Mouse (Mus musculus) left cerebral cortex, adult 9 months (tissue): ENCODE measurements around the gene Rpa1.
"Not testable (repeated sequence)": the region's sequence is repeated elsewhere in the genome, so short reads cannot be mapped to it uniquely, and the experiment has no call there.

Experiments used
- DNase-seq, 2 experiments: peaks; one replicate each; pipeline ENCODE4 v3.0.0; 2022; ENCODE audit warnings: low spot score in 2 of 2

Rpa1 gene

GRCm38 (mm10) chr11:75286868-75287267, 61.3 kb downstream of the Rpa1 start:
- no peak for DNase-seq

DNA sequence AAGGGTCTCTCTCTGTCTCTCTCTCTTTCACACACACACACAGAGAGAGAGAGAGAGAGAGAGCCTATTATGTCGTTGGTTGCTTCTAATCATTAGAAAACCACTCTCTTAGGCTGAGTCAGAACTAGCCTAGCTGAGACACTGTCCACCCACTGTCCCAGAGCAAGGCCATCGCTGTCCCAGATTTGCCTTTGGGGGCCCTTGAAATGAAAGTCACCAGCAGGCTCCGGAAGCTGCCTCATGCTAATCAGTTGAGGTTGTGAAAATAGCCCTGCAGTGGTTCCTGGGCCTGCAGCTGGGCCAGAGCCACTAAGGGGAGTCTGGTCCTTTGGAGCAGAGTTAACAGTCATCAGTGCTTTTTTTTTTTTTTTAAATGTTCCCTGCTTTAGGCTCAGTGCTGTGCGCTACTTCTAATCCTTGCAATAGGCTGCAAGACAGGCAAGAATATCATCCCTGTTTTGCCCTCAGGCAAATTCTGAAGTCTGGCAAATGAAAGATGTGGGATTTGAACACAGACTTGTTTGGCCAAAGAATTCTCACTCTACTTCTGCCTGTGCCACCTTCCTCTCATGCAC, 62.1 kb downstream of the Rpa1 start:
- DNase-seq, result no peak

DNA sequence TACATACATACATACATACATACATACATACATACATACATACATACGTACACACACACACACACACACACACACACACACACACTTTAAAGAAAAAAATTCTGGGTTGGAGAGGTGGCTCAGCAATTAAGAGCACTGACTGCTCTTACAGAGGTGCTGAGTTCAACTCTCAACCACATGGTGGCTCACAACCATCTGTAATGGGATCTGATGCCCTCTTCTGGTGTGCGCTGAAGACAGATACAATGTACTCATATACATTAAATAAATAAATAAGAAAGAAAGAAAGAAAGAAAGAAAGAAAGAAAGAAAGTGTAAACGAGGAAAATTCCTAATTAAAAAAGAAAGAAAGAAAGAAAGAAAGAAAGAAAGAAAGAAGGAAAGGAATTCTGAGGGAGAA, 64.3 kb downstream of the Rpa1 start:
- not testable (repeated sequence) for DNase-seq

DNA sequence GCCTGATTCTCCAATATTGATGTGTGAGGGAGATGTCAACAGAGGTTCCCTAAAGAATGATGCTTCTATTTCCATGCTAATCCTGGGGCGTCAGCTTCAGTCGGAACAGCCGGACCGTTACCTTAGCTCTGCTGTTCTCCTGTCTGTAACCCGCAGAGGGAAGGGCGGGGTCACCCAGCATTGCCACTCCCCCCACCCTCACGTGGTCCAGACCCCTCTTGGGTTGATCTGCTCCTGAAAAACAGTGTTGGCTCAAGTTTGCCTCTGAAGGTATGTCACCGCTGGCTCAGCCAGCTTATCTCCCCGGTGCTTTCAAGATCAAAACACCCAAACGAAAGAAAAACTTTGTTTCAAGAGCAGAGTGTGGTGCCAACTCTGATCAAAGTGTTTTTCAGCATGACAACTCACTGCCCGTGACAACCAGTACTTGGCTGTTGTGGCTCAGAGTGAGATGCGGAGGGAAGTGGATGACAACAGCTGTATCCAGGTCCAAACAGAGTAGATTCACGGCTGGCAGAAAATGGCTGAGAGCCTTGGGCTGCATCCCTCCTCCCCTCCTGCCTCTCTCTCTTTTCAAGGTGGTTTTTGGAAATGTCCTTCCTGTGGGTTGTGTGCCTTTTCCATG, 65.5 kb downstream of the Rpa1 start:
- no peak for DNase-seq

DNA sequence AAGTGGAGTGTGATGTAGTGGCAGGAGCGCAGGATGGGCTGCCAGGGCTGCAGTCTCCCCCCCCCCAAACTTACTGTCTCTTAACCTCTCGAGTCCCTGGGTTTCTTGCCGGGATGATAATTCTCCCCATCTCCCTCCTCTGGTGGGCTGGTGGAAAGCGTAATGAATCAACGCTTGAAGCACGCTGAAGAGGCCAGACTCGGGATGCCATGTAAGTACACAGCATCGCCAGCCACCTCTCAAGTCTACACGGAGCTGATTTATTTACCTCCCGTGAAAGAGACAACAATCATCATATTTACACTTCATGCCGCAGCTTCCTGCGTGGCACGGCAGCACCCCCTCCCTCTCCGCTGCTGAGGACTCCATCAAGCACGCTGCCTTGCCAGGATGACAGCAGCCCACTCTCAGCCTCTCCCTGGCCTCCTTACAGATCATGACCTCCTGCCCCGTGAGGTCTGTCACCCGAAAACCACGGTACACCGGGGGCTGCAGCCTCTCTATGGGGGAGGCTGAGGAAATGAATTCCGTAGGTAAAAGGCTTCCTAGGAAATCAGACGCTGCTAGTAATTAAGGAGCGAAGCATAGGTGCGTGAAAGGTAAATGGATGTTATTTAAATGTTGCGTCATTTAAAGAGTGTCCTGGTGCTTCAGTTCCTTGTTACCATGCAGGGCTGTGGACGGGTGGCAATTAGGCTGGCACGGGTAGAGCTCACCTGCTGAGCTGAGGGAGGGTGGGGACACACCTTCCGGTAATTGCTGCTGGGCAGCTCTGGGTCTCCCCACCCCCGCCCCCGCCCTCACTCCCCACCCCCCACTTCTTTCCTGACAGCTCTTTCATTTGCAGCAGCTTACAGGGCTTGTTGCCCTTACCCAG, 66.5 kb downstream of the Rpa1 start:
- no peak for DNase-seq

- DNase-seq, result no peak
Measured at GRCm38 (mm10) chr11:75280435-75281001, 67.6 kb downstream of the Rpa1 start.

DNA sequence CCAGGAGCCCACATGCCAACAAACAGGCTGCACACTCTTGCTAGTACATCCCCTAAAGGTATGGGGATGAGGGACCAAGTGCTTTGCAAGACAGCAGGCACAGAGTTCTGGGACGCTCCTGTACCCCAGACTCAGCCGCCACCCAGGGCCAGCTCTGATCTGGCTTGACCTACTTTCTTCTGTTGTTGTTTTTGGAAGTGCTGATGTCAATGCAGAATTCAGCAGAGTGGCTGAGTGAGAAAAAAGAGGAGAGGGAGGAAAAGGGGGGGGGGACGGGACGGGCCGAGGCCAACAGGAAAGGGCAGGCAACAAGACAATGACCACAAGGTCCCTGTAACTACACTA, 68.1 kb downstream of the Rpa1 start:
- DNase-seq, result no peak

- DNase-seq, result no peak
Measured at GRCm38 (mm10) chr11:75279342-75280065, 68.6 kb downstream of the Rpa1 start.

DNA sequence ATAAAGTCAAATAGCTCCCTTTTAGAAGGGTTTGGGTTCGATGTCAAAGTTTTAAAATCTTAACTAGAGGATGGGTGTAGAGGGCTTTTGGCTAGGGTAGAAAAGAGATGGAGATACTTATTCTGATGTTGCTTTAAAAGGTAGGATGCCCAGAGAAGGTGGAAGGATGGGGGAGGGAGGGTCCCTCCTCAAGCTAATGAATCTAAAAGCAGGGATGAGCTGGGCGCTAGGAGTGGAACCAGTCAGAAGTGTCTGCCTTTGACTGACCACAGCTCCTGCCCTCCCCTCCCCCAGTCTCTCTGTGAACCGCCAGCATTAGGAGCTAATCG, 69.1 kb downstream of the Rpa1 start:
- DNase-seq, result no peak

GRCm38 (mm10) chr11:75278115-75278514, 70.0 kb downstream of the Rpa1 start:
- DNase-seq, result no peak

GRCm38 (mm10) chr11:75275035-75275434, 73.1 kb downstream of the Rpa1 start:
- no peak for DNase-seq

DNA sequence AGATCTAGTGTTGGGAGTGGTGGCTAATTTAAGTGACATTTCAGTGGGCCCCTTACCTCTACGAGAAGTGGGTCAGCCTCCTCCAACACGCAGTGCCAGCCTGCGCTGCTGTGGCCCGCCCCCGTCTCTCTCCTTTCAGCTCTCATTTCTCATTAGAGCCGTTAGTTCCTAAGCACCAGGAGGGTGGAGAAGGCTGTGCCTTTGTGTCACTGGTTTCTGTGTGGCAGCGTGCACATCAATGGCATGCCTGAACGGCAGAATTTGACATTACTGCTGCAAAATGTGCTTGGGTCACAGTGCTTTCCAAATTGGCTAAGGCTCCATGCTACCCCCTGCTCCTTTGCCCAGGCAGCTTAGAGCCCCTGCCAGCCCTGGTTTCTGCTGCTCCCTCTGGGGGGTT, 74.7 kb downstream of the Rpa1 start:
- DNase-seq, result no peak

GRCm38 (mm10) chr11:75270985-75271434, 77.1 kb downstream of the Rpa1 start:
- peak in 1 of 2 experiments; percentile 64 for DNase-seq

- DNase-seq, result no peak
Measured at GRCm38 (mm10) chr11:75270276-75270984, 77.7 kb downstream of the Rpa1 start.

DNA sequence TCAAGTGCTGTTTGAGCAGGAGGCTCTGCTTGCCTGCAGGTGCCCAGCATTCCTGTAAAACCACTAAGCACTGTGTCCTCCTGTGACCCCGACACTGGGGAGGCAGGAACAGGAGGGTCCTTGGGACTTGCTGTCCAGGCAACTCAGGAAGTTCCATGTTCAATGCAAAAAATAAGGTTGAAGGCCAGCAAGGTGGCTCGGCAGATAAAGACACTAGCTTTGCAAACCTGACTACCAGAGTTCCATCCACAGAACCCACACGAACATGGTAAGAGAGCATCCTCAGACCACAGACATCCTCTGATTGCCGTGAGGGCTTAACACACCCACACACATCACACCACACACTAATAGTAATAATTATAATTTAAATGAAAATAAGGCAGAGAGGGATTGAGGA, 78.9 kb downstream of the Rpa1 start:
- no peak for DNase-seq

DNA sequence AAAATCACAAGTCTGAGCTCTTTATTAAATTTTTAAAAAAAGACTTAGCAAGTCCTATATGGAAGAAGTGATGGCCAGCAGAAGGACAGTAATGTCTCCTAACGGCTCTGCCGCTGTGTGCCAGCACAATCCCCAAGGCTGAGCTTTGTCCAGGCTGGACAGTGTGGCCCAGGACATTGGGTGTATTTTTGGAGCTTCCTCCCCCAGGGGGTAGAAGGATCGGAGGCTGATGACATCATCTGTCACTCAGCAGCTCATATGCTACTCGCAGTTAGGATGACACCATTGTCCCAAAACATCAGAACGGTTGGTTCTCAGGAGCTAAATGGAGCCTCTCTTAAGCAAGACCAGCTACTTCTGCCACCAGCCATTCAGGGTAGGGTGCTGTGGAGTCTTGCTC, 79.6 kb downstream of the Rpa1 start:
- DNase-seq, result no peak

GRCm38 (mm10) chr11:75267826-75268281, 80.3 kb downstream of the Rpa1 start:
- DNase-seq, result peak in 1 of 2 experiments; percentile 65

DNA sequence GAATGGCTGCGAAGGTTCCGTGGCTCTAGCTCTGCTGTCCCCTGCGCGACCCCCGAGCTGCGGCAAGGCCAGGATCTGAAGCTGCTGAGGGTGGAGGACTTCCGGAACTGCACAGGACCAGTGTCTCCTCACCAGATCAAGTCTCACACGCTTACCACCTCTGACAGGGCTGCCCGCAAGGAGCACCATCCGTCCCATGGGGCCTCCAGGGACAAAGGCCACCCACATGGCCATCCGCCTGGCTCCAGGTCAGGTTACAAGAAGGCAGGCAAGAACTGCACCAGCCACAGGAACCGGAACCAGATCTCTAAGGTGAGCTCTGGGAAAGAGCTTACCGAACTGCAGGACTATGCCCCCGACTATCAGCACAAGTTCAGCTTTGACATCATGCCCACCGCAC, 82.6 kb downstream of the Rpa1 start:
- DNase-seq, result no peak

- no peak for DNase-seq
Measured at GRCm38 (mm10) chr11:75264550-75264949, 83.6 kb downstream of the Rpa1 start.

DNA sequence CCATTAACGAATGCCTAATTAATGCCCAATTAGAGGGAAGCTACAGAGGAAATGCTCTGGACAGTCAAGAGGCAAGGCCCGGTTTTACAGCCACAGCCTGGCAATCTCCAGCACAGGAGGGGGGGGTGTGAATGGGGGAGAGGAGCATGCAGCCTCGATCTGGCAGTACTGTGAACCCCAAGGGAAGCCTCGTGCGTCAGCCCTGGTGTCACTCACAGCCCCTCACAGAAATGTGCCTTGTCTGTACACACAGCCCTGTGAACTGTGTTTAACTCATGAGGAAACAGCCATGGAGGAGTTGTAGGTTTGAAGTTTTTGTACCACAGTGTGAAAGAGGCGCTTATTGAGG, 84.2 kb downstream of the Rpa1 start:
- no peak for DNase-seq

DNA sequence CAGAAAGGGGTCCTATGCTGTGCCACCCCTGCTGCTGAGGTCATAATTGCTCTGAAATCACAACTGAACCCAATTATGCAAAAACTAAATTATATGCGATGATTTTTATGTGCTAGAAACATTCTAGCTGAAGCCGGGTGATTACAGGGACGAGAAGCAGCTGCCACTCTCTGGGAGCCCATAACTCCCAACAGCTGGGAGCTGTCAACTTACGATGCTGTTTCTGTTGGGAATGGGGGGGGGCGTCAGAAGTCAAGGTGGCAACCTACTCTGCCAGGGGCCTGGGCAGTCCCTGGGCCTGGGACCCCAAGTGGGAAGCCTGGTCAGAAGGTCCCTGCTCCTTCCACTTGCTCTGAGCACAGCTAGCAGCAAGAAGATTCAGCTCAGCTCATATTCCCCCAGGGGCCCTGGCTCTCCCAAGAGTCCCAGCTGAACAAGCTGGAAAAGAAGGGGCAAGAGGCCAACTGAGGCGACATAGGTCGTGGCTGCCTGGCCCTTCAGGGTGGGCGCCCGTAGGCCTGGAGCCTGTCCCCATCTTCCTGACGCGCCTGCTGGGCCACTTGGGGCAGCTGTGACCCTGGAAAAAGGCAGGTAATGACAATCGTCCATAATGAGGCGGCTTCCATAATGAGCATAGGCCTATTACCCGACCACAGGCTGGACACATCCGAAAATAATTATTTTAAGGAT, 84.7 kb downstream of the Rpa1 start:
- DNase-seq, result no peak
